Mouse (Mus musculus) CH12.LX (cell line): ENCODE results near the gene Cit. TPM values are rescaled to one million over a fixed set of nuclear protein-coding genes. Genes with fewer than 3 reads are reported as not detected.

ENCODE experiments used
- DNase-seq: peaks from one replicate; pipeline ENCODE4 v3.0.0-alpha.2; 2013; ENCODE audit errors: extremely low read depth
- H3K27ac ChIP-seq: 2 replicates; pipeline ENCODE4 v1.5.1; 2012; ENCODE audit warnings: low read depth, mild to moderate bottlenecking, control low read depth, moderate library complexity; ENCODE audit not compliant: insufficient read depth
- H3K27me3 ChIP-seq: replicated peaks from 2 replicates; pipeline ENCODE3; 2012; ENCODE audit warnings: inconsistent platforms
- H3K36me3 ChIP-seq, 2 experiments: replicated peaks in 1 of 2; 2 replicates each; pipeline versions ENCODE3 to v1.6.1; 2012; ENCODE audit warnings: inconsistent platforms in 1 of 2, low read length in 1 of 2, mild to moderate bottlenecking in 1 of 2, mixed read lengths in 1 of 2, moderate library complexity in 1 of 2; ENCODE audit not compliant: control insufficient read depth in 1 of 2, insufficient read depth in 1 of 2
- H3K4me1 ChIP-seq, 2 experiments: 2 replicates each; pipeline ENCODE4 v1.6.1; 2012; ENCODE audit warnings: inconsistent platforms in 1 of 2, moderate library complexity in 1 of 2; ENCODE audit not compliant: insufficient read depth in 2 of 2, control insufficient read depth in 1 of 2
- H3K4me2 ChIP-seq: 2 replicates; pipeline ENCODE4 v1.6.1; 2012; ENCODE audit warnings: low read depth, mild to moderate bottlenecking, control low read depth; ENCODE audit not compliant: poor library complexity, insufficient read depth, severe bottlenecking
- H3K4me3 ChIP-seq, 3 experiments: fragments of 150-350 bp in 1 of 3; sonication (generic) in 1 of 3; replicated peaks in 1 of 3; 2 replicates each; pipeline versions ENCODE3 to v1.5.1; 2011 to 2012; ENCODE audit warnings: low read depth in 2 of 3, low read length in 2 of 3, mild to moderate bottlenecking in 2 of 3, moderate library complexity in 2 of 3, control low read depth in 1 of 3, improper control_type of control experiment in 1 of 3, inconsistent platforms in 1 of 3, mixed read lengths in 1 of 3; ENCODE audit not compliant: poor library complexity in 1 of 3
- H3K79me2 ChIP-seq: replicated peaks from 2 replicates; pipeline ENCODE4 v1.6.1; 2012; ENCODE audit warnings: mild to moderate bottlenecking, moderate library complexity; ENCODE audit not compliant: control insufficient read depth, poor library complexity, insufficient read depth, severe bottlenecking; ENCODE audit errors: extremely low read depth
- H3K9ac ChIP-seq: 2 replicates; pipeline ENCODE4 v1.6.1; 2012; ENCODE audit warnings: low read depth, mild to moderate bottlenecking, control low read depth, moderate library complexity; ENCODE audit not compliant: insufficient read depth
- H3K9me3 ChIP-seq: replicated peaks from 2 replicates; pipeline ENCODE3; 2012; ENCODE audit warnings: low read length, inconsistent platforms, mixed read lengths
- BHLHE40 ChIP-seq: IDR thresholded peaks from 2 replicates; pipeline ENCODE4 v1.6.1; 2011; ENCODE audit warnings: mild to moderate bottlenecking, low read depth, low read length, improper control_type of control experiment
- CHD1 ChIP-seq: IDR thresholded peaks from 2 replicates; pipeline ENCODE4 v1.6.1; 2012; ENCODE audit warnings: low read depth, low read length, improper control_type of control experiment, inconsistent platforms
- CHD2 ChIP-seq: IDR thresholded peaks from 2 replicates; pipeline ENCODE4 v1.6.1; 2011; ENCODE audit warnings: low read length, improper control_type of control experiment
- CTCF ChIP-seq, 2 experiments: IDR thresholded peaks in 1 of 2; conservative IDR thresholded peaks in 1 of 2; 2 replicates each; pipeline ENCODE4 v1.5.1; 2011 to 2012; ENCODE audit warnings: low read depth in 2 of 2, low read length in 2 of 2, improper control_type of control experiment in 1 of 2, inconsistent platforms in 1 of 2, mild to moderate bottlenecking in 1 of 2, moderate library complexity in 1 of 2
- ELF1 ChIP-seq: IDR thresholded peaks from 2 replicates; pipeline ENCODE4 v1.6.1; 2014; ENCODE audit warnings: low read depth, mild to moderate bottlenecking, inconsistent platforms, low read length, improper control_type of control experiment
- EP300 ChIP-seq: IDR thresholded peaks from 2 replicates; pipeline ENCODE4 v1.6.1; 2011; ENCODE audit warnings: low read length, improper control_type of control experiment
- ETS1 ChIP-seq: conservative IDR thresholded peaks from 2 replicates; pipeline ENCODE4 v1.6.1; 2012; ENCODE audit warnings: low read depth, mild to moderate bottlenecking, inconsistent platforms, low read length, improper control_type of control experiment, moderate library complexity
- GABPA ChIP-seq: IDR thresholded peaks from 2 replicates; pipeline ENCODE4 v1.6.1; 2012; ENCODE audit warnings: low read depth, low read length, improper control_type of control experiment, inconsistent platforms; ENCODE audit not compliant: insufficient replicate concordance
- IRF4 ChIP-seq: IDR thresholded peaks from 2 replicates; pipeline ENCODE4 v1.6.1; 2014; ENCODE audit warnings: low read depth, mild to moderate bottlenecking, inconsistent platforms, low read length, improper control_type of control experiment
- JUN ChIP-seq: IDR thresholded peaks from 2 replicates; pipeline ENCODE4 v1.6.1; 2011; ENCODE audit warnings: low read depth, mild to moderate bottlenecking, low read length, improper control_type of control experiment, moderate library complexity; ENCODE audit not compliant: insufficient read depth
- JUND ChIP-seq: conservative IDR thresholded peaks from 2 replicates; pipeline ENCODE4 v1.6.1; 2011; ENCODE audit warnings: low read depth, low read length, improper control_type of control experiment
- KAT2A ChIP-seq: IDR thresholded peaks from 2 replicates; pipeline ENCODE4 v1.6.1; 2012; ENCODE audit warnings: low read length, improper control_type of control experiment, inconsistent platforms; ENCODE audit not compliant: insufficient replicate concordance
- MAFK ChIP-seq: IDR thresholded peaks from 2 replicates; pipeline ENCODE4 v1.6.1; 2011; ENCODE audit warnings: low read length, improper control_type of control experiment; ENCODE audit not compliant: insufficient replicate concordance
- MEF2A ChIP-seq: IDR thresholded peaks from 2 replicates; pipeline ENCODE4 v1.6.1; 2014; ENCODE audit warnings: low read depth, mild to moderate bottlenecking, inconsistent platforms, low read length, improper control_type of control experiment, borderline replicate concordance
- MYC ChIP-seq: IDR thresholded peaks from 2 replicates; pipeline ENCODE4 v1.6.1; 2011; ENCODE audit warnings: low read depth, mild to moderate bottlenecking, improper control_type of control experiment, low read length
- NELFE ChIP-seq: IDR thresholded peaks from 2 replicates; pipeline ENCODE4 v1.6.1; 2011; ENCODE audit warnings: low read depth, low read length, improper control_type of control experiment
- NRF1 ChIP-seq: IDR thresholded peaks from 2 replicates; pipeline ENCODE4 v1.6.1; 2014; ENCODE audit warnings: low read depth, mild to moderate bottlenecking, inconsistent platforms, low read length, improper control_type of control experiment, moderate library complexity
- POLR2AphosphoS2 ChIP-seq: IDR thresholded peaks from 2 replicates; pipeline ENCODE4 v1.6.1; 2011; ENCODE audit warnings: low read depth, low read length, improper control_type of control experiment
- RAD21 ChIP-seq: IDR thresholded peaks from 2 replicates; pipeline ENCODE4 v1.6.1; 2011; ENCODE audit warnings: low read depth, mild to moderate bottlenecking, low read length, improper control_type of control experiment, moderate library complexity
- RCOR1 ChIP-seq: conservative IDR thresholded peaks from 2 replicates; pipeline ENCODE4 v1.6.1; 2012; ENCODE audit warnings: low read depth, mild to moderate bottlenecking, inconsistent platforms, low read length, improper control_type of control experiment
- SIN3A ChIP-seq: IDR thresholded peaks from 2 replicates; pipeline ENCODE4 v1.6.1; 2012; ENCODE audit warnings: low read length, improper control_type of control experiment, inconsistent platforms
- SMC3 ChIP-seq: IDR thresholded peaks from 2 replicates; pipeline ENCODE4 v1.6.1; 2011; ENCODE audit warnings: low read depth, low read length, improper control_type of control experiment
- TCF12 ChIP-seq: IDR thresholded peaks from 2 replicates; pipeline ENCODE4 v1.6.1; 2014; ENCODE audit warnings: low read depth, mild to moderate bottlenecking, inconsistent platforms, low read length, improper control_type of control experiment
- UBTF ChIP-seq: IDR thresholded peaks from 2 replicates; pipeline ENCODE4 v1.6.1; 2012; ENCODE audit warnings: low read depth, mild to moderate bottlenecking, inconsistent platforms, low read length, improper control_type of control experiment, moderate library complexity
- USF1 ChIP-seq: IDR thresholded peaks from 2 replicates; pipeline ENCODE4 v1.6.1; 2014; ENCODE audit warnings: low read depth, mild to moderate bottlenecking, inconsistent platforms, low read length, improper control_type of control experiment
- ZKSCAN1 ChIP-seq: IDR thresholded peaks from 2 replicates; pipeline ENCODE4 v1.6.1; 2012; ENCODE audit warnings: low read depth, inconsistent platforms, low read length, improper control_type of control experiment, borderline replicate concordance
- ZMIZ1 ChIP-seq: IDR thresholded peaks from 2 replicates; pipeline ENCODE4 v1.6.1; 2012; ENCODE audit warnings: low read depth, mild to moderate bottlenecking, inconsistent platforms, low read length, improper control_type of control experiment
- ZNF384 ChIP-seq: IDR thresholded peaks from 2 replicates; pipeline ENCODE4 v1.6.1; 2012; ENCODE audit warnings: low read depth, low read length, improper control_type of control experiment, inconsistent platforms
- dilution Hi-C: fragments of 300-500 bp; cut with MboI; formaldehyde crosslinking; loops from 2 replicates; pipeline ENCODE4 v1.14.3; 2020; ENCODE audit warnings: low sequenced_read_pairs; ENCODE audit not compliant: extremely low pct_unique_long_range_greater_than_20kb, extremely low pct_ligation_motif_present
- in situ Hi-C: fragments of 300-500 bp; cut with MboI; formaldehyde crosslinking; loops from 3 replicates; pipeline ENCODE4 v1.14.3; 2019; ENCODE audit warnings: low sequenced_read_pairs, low pct_ligation_motif_present, low pct_unique_long_range_greater_than_20kb, mixed read lengths
- polyA plus RNA-seq: library from polyadenylated mRNA; unstranded; fragments of >175 nt; gene quantifications from 2 replicates; pipeline ENCODE4 v1.2.1, GENCODE M21; 2012; ENCODE audit warnings: low read depth; ENCODE audit not compliant: insufficient read length
- total RNA-seq, 2 experiments: library from RNA; depleted of rRNA; stranded (reverse); fragments of 300-350 nt in 1 of 2; fragments of >200 nt in 1 of 2; gene quantifications; 2 replicates each; pipeline ENCODE4 v1.2.3; 2012 to 2014

Cit gene
- total and polyA plus RNA-seq, 3 experiments: 7.0 to 24.9 (median 16.2) TPM

DNA sequence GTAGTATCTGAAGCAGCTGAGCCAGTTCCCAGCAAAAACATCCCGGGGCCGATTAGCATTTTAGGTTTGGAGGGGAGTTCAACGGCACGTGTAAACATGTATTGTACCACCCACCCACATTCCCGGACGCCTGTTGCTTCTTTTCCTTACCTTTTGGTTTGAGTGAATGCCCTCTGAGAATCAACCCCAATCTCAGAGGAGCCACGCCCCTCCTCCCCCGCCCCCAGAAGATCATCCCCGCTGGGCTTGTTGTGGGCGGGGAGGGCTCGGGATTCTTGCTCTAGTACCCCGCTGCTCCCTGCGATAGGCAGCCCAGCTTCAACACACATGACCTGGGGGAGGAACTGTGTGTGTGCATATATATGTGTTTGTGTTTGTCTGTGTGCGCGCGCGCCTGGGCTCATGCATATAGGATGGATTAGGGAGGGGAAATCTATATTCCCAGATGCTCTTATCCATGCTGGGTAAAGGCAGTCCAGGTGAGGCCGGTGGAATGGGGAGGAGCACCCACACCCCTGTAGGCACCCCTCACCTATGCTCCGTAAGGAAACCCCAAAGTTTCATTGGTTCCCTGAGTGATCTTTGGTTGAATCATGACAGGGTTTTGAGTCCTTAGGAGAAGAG is 185.6 kb downstream of the Cit start:
- Histone ChIP-seq H3K9ac (no peak overlapping the region), H3K27me3 (peaks cover 23% of the 10 kb centered on the region), H3K9me3 (no peaks in the 10 kb centered on the region), H3K27ac (no peak overlapping the region), H3K4me1 (0 out of 4 replicates have a peak, but pooled peaks cover 0 to 3% of the 10 kb centered on the region in 2 experiments), H3K79me2 (no peaks in the 10 kb centered on the region), H3K4me3 (no peak overlapping the region), H3K4me2 (no peak overlapping the region), H3K36me3 (no peaks in the 10 kb centered on the region)
- TF ChIP-seq ETS1 (no peak), JUN (no peak), MAFK (no peak), ZKSCAN1 (no peak), POLR2AphosphoS2 (no peak), NELFE (no peak), SIN3A (no peak), JUND (no peak), MEF2A (no peak), ELF1 (no peak), TCF12 (no peak), EP300 (no peak), BHLHE40 (no peak), ZMIZ1 (no peak), GABPA (no peak), CHD2 (no peak), USF1 (no peak), RCOR1 (no peak), UBTF (no peak), IRF4 (no peak)
- in situ Hi-C loops (no loop called here), dilution Hi-C loops (no loop called here)
- no peak for DNase-seq

DNA sequence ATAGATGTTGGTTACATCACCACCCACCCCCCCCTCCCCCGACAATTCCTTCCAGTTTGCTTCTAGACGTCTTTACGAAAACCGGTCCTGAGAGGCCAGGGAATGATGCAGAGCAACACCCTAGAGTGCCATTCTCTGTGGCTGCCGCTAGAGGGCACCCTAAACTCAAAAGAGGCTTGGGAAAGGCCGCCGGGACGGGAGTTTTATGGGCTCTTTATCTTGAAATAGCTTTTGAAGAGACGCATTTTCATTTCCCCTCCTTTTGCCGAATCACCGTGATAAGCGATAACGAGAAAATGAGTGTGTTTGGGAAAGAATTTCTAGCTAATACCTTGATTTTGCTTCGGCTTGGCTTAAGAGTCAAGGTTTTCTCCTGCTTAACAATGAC is 186.1 kb downstream of the Cit start:
- no peak overlapping the region for H3K9ac ChIP-seq
- peaks cover 28% of the 10 kb centered on the region for H3K27me3 ChIP-seq
- dilution Hi-C loops: no loop called here
- DNase-seq: peak; percentile 68
- H3K9me3 ChIP-seq: no peaks in the 10 kb centered on the region
- H3K36me3 ChIP-seq: no peaks in the 10 kb centered on the region
- no peak overlapping the region for H3K27ac ChIP-seq
- in situ Hi-C loops: no loop called here
- no peak overlapping the region for H3K4me3 ChIP-seq
- H3K4me1 ChIP-seq: 0 out of 4 replicates have a peak, but pooled peaks cover 0 to 3% of the 10 kb centered on the region in 2 experiments
- TF ChIP-seq KAT2A (no peak), GABPA (no peak), MYC (no peak), ZNF384 (no peak), ZMIZ1 (no peak), TCF12 (no peak), POLR2AphosphoS2 (no peak), ETS1 (no peak), EP300 (no peak), CHD1 (no peak), SMC3 (peak; percentile 64), RAD21 (peak; percentile 87), SIN3A (no peak), JUN (no peak), NRF1 (no peak), CHD2 (no peak), CTCF (conservative IDR thresholded peaks at IDR 0.05 in 1 of 2, IDR thresholded peaks at IDR 0.05 in 1 of 2; ENCODE audit: low read depth in 2 of 2, low read length in 2 of 2) (peak; percentile 53 to 87)
- H3K4me2 ChIP-seq: peak overlapping the region; percentile 22; the same call in 1 of the 2 replicates
- H3K79me2 ChIP-seq: no peaks in the 10 kb centered on the region
